Mouse (Mus musculus) hindbrain, embryonic 15.5 days (tissue): ENCODE data around the gene Grip1. TPM values are rescaled to one million over a fixed set of nuclear protein-coding genes. Genes with fewer than 3 reads are reported as not detected.
"Not testable (repeated sequence)": the region's sequence is repeated elsewhere in the genome, so short reads cannot be mapped to it uniquely, and the experiment has no call there.

Experiments used
- ATAC-seq: fragments of 200-750 bp; cut with Nextera tagmentation; 2 replicates; pipeline ENCODE4 v1.8.0; 2017; ENCODE audit warnings: low read depth, moderate number of reproducible peaks, moderate TSS enrichment; ENCODE audit not compliant: low FRiP score
- H3K27ac ChIP-seq: fragments of 300-500 bp; sonication (generic); replicated peaks from 2 replicates; pipeline ENCODE4 v1.5.1; 2015; ENCODE audit warnings: mild to moderate bottlenecking, inconsistent platforms
- H3K27me3 ChIP-seq: fragments of 300-500 bp; sonication (generic); 2 replicates; pipeline ENCODE4 v1.6.1; 2015; ENCODE audit warnings: control low read depth, inconsistent platforms
- H3K36me3 ChIP-seq: fragments of 300-500 bp; sonication (generic); 2 replicates; pipeline ENCODE4 v1.6.1; 2015; ENCODE audit warnings: control low read depth, inconsistent platforms
- H3K4me1 ChIP-seq: fragments of 300-500 bp; sonication (generic); replicated peaks from 2 replicates; pipeline ENCODE4 v1.6.1; 2015; ENCODE audit warnings: control low read depth, inconsistent platforms
- H3K4me2 ChIP-seq: fragments of 300-500 bp; sonication (generic); 2 replicates; pipeline ENCODE4 v1.6.1; 2015; ENCODE audit warnings: moderate library complexity, mild to moderate bottlenecking, inconsistent platforms
- H3K4me3 ChIP-seq: fragments of 300-500 bp; sonication (generic); 2 replicates; pipeline ENCODE4 v1.5.1; 2015; ENCODE audit warnings: mild to moderate bottlenecking, inconsistent platforms
- H3K9ac ChIP-seq: fragments of 300-500 bp; sonication (generic); 2 replicates; pipeline ENCODE4 v1.6.1; 2015; ENCODE audit warnings: inconsistent platforms
- H3K9me3 ChIP-seq: fragments of 300-500 bp; sonication (generic); 2 replicates; pipeline ENCODE4 v1.6.1; 2016; ENCODE audit warnings: control low read depth, inconsistent platforms
- WGBS: fragments of 180-500 bp; shearing (Covaris S2); methylation state at CpG from one replicate; pipeline ENCODE4 v1.1.7; 2015; 5-methylcytosine and 5-hydroxymethylcytosine counted together
- polyA plus RNA-seq: library from polyadenylated mRNA; unstranded; fragments of >200 nt; fragmentation: Nextera tagmentation; extraction: Ambion mirVana; gene quantifications from 2 replicates; pipeline ENCODE4 v1.2.1, GENCODE M21; 2015

Gene Grip1
- polyA plus RNA-seq, 1 experiment from 2014 or later = 17.3 TPM

DNA sequence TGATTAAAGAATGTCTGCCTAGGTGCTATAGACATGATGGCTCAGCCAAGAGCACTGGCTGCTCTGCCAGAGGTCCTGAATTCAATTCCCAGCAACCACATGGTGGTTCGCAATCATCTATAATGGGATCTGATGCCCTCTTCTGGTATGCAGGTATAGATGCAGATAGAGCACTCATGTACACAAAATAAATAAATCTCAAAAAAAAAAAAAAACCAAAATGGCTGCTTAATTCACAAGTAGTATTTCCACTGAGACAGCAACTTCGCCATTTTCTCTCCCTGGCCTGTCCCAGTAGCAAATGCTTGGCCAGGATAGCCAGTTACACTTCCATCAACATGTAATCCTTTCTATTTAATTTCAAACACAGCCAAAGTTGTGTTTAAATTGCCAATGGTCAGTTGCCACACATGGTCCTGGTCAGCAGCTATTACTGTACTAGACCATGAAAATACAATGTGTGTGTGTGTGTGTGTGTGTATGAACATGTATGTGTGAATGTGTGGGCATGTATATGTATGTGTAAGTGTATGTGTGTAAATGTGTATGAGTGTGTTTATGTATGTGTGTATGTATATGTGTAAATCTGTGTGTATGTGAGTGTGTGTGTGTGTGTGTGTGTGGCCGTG, 658.2 kb downstream of the Grip1 start:
- Histone ChIP-seq H3K27ac (no peak overlapping the region), H3K36me3 (no peaks in the 10 kb centered on the region), H3K4me3 (peak overlapping the region; percentile 80), H3K27me3 (no peaks in the 10 kb centered on the region), H3K4me2 (peak overlapping the region; percentile 77), H3K4me1 (peaks cover 4% of the 10 kb centered on the region; the same call in 1 of the 2 replicates), H3K9me3 (no peaks in the 10 kb centered on the region), H3K9ac (peak overlapping the region; percentile 68; the same call in 1 of the 2 replicates)
- WGBS = 84% methylated on average over 3 of the region's 3 CpGs
- no peak for ATAC-seq

DNA sequence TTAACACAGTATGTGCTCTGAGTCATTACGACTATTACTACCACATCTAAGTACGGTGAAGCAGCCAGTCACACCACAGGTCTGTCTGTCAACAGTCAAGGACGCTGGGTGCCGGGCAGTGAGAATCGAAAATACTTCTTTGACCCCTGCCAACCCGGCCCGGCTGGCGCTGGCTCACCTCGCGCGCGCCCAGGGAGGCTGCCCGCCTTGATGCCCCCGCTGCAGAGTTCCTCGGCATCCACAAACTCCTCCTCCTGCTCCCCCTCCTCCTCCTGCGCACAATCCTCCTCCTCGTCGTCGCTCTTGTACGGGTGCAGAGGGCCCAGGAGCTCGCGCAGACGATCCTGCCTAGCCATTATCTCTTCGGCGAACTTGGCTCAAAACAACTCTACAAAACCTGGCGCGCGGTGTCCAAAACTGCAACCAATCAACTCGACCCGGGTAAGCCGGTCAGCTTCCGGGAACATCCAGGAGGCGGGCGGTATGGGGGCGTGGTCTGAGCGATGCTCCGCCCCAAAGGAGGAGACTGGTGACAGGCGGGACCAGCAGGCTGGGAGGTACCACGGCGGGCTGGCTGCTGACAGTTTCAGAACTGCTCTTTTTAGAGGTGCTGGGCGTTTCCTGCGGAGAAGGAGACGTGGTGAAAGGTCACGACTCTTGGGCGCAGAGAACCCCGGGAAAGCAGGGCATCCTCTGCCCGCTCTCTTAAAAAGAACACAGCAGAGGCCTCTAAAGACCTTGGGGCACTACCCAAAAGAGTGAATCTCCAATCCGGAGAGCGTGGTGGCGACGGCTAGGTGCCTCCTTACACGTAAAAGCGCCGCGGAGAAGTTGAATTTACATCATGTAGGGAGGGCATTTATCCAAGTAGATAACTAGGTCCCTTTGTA, 659.1 kb downstream of the Grip1 start, which contains the start of gene Helb:
Gene Helb (minus strand): TSS at position 481 of the 890 bp plus-strand sequence.
- peaks cover 4% of the 10 kb centered on the region; the same call in 1 of the 2 replicates for H3K4me1 ChIP-seq
- no peaks in the 10 kb centered on the region for H3K36me3 ChIP-seq
- H3K4me2 ChIP-seq = peak within 1 kb of the TSS; percentile 77
- WGBS = under 1% methylated on average over 55 of the region's 55 CpGs
- no peaks in the 10 kb centered on the region for H3K27me3 ChIP-seq
- H3K4me3 ChIP-seq = peak within 1 kb of the TSS; percentile 80
- peak; percentile 99 for ATAC-seq
- H3K27ac ChIP-seq = peak within 1 kb of the TSS; percentile 67
- peak within 1 kb of the TSS; percentile 68 for H3K9ac ChIP-seq
- H3K9me3 ChIP-seq = no peaks in the 10 kb centered on the region

DNA sequence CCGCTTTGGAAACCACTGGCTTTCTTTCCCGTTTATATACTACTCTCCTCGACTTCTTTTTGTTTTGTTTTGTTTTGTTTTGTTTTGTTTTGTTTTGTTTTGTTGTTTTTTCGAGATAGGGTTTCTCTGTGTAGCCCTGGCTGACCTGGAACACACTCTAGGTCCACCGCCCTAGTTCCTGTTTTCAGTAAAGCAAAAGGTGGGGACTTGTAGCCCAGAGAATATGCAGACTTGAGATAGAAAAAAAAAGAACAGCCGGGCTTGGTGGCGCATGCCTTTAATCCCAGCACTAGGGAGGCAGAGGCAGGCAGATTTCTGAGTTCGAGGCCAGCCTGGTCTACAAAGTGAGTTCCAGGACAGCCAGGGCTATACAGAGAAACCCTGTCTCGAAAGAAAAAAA, 659.9 kb downstream of the Grip1 start:
- H3K4me3 ChIP-seq = peak overlapping the region; percentile 80
- 69% methylated on average over 9 of the region's 9 CpGs for WGBS

DNA sequence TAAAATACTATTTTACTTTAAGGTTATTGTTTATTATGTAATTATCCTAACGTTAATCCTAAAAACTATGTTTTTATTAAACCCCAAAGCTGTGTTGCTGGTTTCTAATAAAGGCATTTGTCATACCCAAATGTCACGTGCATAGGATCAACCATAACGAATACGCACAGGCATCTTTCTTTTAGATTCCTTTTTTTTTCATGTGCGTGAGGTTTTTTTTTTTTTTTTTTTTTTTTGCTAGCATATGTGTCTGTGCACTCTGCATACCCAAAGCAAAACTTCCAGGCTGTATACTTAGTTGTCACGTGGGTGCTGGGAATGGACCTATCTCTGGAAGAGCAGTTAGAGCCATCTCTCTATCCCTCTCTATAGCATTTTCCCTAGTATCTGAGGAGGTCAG, 660.4 kb downstream of the Grip1 start:
- no peaks in the 10 kb centered on the region for H3K27me3 ChIP-seq
- WGBS = 77% methylated on average over 6 of the region's 6 CpGs
- H3K9me3 ChIP-seq = no peaks in the 10 kb centered on the region
- no peak overlapping the region for H3K4me3 ChIP-seq
- H3K4me1 ChIP-seq = peaks cover 4% of the 10 kb centered on the region; the same call in 1 of the 2 replicates
- H3K36me3 ChIP-seq = no peaks in the 10 kb centered on the region
- no peak overlapping the region for H3K4me2 ChIP-seq
- H3K9ac ChIP-seq = no peak overlapping the region
- H3K27ac ChIP-seq = no peak overlapping the region
- ATAC-seq = no peak

More for the DNA sequence above, 659.9 kb downstream of the Grip1 start:
- H3K27ac ChIP-seq, ATAC-seq, H3K27me3 ChIP-seq, H3K9me3 ChIP-seq, H3K9ac ChIP-seq, H3K4me1 ChIP-seq, H3K36me3 ChIP-seq: not testable (repeated sequence)
- H3K4me2 ChIP-seq = peak overlapping the region; percentile 77

DNA sequence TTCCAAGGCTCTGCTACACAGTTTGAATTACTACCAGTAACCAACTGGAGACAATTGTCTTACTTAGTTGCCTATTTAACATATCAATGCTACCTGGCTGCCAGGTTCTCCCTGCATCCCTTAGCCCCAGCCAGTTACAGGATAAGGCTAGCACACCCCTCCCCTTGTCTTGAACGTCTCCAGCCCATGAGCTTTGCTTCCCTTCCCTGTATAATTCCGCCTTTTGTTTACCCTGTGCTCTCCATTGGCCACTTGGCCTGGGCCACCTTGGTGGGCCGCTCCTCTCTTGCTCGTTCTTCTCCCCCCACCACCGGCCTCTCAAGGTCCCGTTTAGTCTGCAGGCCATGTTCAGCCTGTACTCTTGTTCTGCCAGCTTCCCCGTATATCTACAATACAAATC, 660.9 kb downstream of the Grip1 start:
- Histone ChIP-seq H3K4me2 (no peak overlapping the region), H3K27ac (no peak overlapping the region), H3K9ac (no peak overlapping the region), H3K4me3 (no peak overlapping the region), H3K27me3 (no peaks in the 10 kb centered on the region), H3K4me1 (peaks cover 4% of the 10 kb centered on the region; the same call in 1 of the 2 replicates), H3K36me3 (no peaks in the 10 kb centered on the region), H3K9me3 (no peaks in the 10 kb centered on the region)
- 43% methylated on average over 7 of the region's 7 CpGs for WGBS
- ATAC-seq = no peak

DNA sequence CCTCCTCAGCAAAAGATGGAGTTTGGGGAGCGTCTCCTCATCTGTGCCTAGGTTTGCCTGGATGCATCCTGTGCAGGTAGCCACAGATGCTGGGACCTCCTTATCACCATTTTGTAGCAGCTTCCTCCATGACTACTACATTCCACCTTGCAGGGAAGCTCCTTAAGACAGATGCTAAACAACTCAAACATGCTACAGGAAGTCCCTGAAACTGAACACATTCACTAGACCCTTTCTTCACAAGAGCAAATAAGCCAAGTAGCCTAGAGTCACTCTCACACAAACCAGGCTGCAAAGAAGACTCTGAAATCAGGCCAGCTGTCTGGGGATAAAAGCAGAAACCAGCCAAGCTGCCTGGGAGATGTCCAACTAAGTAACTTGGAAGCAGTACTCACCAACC, 661.6 kb downstream of the Grip1 start:
- no peak overlapping the region for H3K9ac ChIP-seq
- H3K27ac ChIP-seq = no peak overlapping the region
- H3K9me3 ChIP-seq = no peaks in the 10 kb centered on the region
- WGBS = 95% methylated on average over 1 of the region's 1 CpGs
- H3K4me1 ChIP-seq = peaks cover 4% of the 10 kb centered on the region; the same call in 1 of the 2 replicates
- H3K4me2 ChIP-seq = no peak overlapping the region
- no peaks in the 10 kb centered on the region for H3K36me3 ChIP-seq
- no peak for ATAC-seq
- H3K27me3 ChIP-seq = no peaks in the 10 kb centered on the region
- H3K4me3 ChIP-seq = no peak overlapping the region

DNA sequence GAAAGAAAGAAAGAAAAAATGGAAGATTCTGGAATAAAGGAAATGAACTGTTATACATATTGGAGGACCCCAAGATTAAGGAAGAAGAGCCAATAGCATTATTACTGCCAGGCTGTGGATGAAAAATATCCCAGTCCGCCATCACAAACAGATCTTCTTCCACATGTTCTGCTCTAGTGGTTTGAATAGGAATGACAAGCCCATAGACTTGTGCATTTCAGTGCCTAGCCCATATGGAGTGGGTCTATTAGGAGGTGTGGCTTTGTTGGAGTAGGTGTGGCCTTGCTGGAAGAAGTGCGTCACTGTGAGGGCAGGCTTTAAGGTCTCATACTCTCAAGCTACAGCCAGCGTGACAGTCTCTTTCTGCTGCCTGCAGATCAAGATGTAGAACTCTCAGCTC, 670.1 kb downstream of the Grip1 start:
- Histone ChIP-seq H3K27me3 (no peaks in the 10 kb centered on the region), H3K36me3 (no peaks in the 10 kb centered on the region)
- WGBS = 88% methylated on average over 3 of the region's 3 CpGs

DNA sequence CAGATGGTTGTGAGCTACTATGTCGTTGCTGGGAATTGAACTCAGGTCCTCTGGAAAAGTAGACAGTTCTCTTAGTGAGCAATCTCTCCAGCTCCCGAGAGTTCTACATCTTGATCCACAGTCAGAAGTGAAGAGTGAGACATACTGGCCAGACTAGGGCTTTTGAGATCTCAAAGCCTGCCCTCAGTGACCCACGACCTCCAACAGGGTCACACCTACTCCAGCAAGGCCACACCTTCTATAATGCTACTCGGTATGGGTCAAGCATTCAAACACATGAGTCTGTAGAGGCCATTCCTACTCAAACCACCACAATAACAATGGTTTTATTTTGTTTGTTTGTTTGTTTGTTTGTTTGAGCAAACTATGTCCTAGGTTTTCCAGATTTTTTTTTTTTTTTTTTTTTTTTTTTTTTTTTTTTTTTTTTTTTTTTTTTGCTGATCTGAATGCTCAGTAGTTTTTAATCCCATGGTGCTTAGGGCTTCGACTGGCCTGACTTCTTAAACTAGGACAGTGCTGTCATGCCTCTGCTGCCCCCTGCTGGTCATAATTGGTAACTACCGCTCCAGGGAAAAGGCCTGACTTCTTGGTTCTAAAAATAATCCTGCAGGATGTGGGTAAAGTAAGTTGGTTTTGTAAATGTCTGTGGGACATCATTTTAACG, 671.3 kb downstream of the Grip1 start:
- H3K4me2 ChIP-seq = no peak overlapping the region
- no peak for ATAC-seq
- no peak overlapping the region for H3K9ac ChIP-seq
- no peaks in the 10 kb centered on the region for H3K4me1 ChIP-seq
- no peak overlapping the region for H3K4me3 ChIP-seq
- 53% methylated on average over 7 of the region's 7 CpGs for WGBS
- H3K27me3 ChIP-seq = no peaks in the 10 kb centered on the region
- no peak overlapping the region for H3K27ac ChIP-seq
- no peaks in the 10 kb centered on the region for H3K9me3 ChIP-seq
- no peaks in the 10 kb centered on the region for H3K36me3 ChIP-seq

More for the DNA sequence above, 670.1 kb downstream of the Grip1 start:
- no peak for ATAC-seq
- no peak overlapping the region for H3K9ac ChIP-seq
- H3K4me2 ChIP-seq = no peak overlapping the region
- H3K27ac ChIP-seq = no peak overlapping the region
- H3K4me3 ChIP-seq = no peak overlapping the region
- H3K9me3 ChIP-seq = no peaks in the 10 kb centered on the region
- H3K4me1 ChIP-seq = no peaks in the 10 kb centered on the region

DNA sequence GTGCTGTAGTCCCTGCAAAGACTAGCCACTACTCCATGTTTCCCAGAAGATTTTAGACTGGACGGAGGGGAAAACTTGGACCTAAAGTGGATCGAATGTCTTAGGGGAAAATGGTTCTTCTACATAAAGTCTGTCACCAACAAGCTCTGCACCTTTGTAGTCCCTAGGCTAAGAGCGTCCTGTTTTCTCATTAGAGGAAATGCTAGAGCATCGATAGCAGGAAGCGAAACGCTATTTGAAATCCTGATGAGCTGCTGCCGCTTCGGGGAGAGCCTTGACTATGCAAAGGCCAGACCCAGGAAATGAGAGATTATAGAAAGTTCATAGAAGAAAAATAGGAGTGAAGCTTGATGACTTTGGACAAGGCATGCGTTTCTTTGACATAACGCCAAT, 671.8 kb downstream of the Grip1 start:
- Histone ChIP-seq H3K36me3 (no peaks in the 10 kb centered on the region), H3K4me2 (no peak overlapping the region), H3K4me1 (no peaks in the 10 kb centered on the region), H3K27me3 (no peaks in the 10 kb centered on the region), H3K27ac (no peak overlapping the region), H3K9ac (no peak overlapping the region), H3K4me3 (no peak overlapping the region), H3K9me3 (no peaks in the 10 kb centered on the region)
- no peak for ATAC-seq
- 80% methylated on average over 10 of the region's 10 CpGs for WGBS

DNA sequence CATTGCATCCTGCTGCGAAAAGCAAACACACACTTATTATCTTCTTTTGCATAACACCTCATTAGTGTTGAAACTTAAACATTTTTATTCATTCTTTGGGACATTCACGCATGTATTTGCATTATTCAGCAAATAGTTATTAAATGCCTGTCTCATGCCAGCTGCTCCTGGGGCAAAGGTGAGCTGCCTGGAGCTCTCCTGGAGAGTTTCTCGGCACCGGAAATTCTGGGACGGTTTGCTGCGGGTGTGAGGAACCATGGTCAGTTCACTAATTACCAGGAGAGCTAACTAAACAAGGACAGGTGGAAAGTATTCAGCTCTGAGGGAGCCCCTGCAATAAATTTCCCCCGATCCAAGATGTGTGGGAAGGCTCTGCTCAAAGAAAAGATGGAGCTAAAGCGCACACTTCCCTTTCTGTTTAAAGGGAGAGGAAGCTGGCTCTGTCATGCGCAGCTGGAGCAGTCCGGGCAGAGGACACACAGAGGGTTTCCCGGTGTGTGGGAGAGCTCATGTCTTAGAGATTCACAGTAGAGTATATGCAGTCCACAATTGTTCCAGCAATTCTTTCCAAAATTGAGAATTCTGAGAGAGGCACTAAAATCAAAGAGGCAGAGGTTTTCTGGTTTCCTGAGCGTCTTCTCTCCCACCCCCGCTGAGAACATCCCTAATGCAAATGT, 675.1 kb downstream of the Grip1 start:
- no peak for ATAC-seq
- H3K9ac ChIP-seq = no peak overlapping the region
- H3K4me3 ChIP-seq = 0 out of 2 replicates have a peak overlapping the region, but pooled peaks have one; percentile 12
- no peaks in the 10 kb centered on the region for H3K27me3 ChIP-seq
- no peak overlapping the region for H3K27ac ChIP-seq
- H3K4me2 ChIP-seq = peak overlapping the region; percentile 40
- WGBS = 40% methylated on average over 13 of the region's 13 CpGs
- no peaks in the 10 kb centered on the region for H3K9me3 ChIP-seq
- H3K36me3 ChIP-seq = no peaks in the 10 kb centered on the region
- 0 out of 2 replicates have a peak, but pooled peaks cover 5% of the 10 kb centered on the region for H3K4me1 ChIP-seq

DNA sequence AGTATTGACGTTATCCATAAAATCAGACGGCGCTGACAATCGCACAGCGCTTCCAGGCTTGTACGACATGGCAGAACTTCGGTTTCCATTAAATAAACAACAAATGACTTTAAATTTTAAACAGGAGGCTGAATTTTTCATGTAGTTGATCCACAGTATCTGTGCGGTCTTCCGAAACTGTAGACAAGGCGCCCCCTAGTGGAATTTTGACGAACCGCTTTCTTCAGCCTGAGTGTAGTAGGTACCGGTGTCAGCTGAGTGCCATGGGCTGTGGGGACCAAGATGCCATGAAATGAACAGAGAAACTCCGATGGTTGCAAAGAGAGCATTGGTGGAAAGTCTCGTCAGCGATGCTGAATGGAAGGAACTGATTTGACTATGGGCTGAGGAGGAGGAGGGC, 677.0 kb downstream of the Grip1 start:
- no peaks in the 10 kb centered on the region for H3K36me3 ChIP-seq
- H3K4me1 ChIP-seq = 0 out of 2 replicates have a peak, but pooled peaks cover 5% of the 10 kb centered on the region
- no peaks in the 10 kb centered on the region for H3K9me3 ChIP-seq
- WGBS = 66% methylated on average over 16 of the region's 16 CpGs
- no peak overlapping the region for H3K27ac ChIP-seq
- no peak overlapping the region for H3K4me2 ChIP-seq
- no peak for ATAC-seq
- H3K4me3 ChIP-seq = no peak overlapping the region
- H3K9ac ChIP-seq = no peak overlapping the region
- no peaks in the 10 kb centered on the region for H3K27me3 ChIP-seq
